Mouse (Mus musculus) embryonic stem cell, embryonic (primary cell): ENCODE data around the gene Kcnb1.

Source experiments
- CTCF ChIA-PET, 4 experiments: fragments of 300-600 bp in 2 of 4; fragments of 350-600 bp in 2 of 4; sonication (Branson Sonifier 250); formaldehyde crosslinking; loops; one replicate each; lab custom pipeline; 2022; ENCODE audit warnings: inconsistent platforms in 2 of 4; lab: Charles Lee
- POLR2A ChIA-PET, 4 experiments: fragments of 300-600 bp in 2 of 4; fragments of 350-600 bp in 2 of 4; sonication (Branson Sonifier 250); formaldehyde crosslinking; loops; one replicate each; lab custom pipeline; 2022; ENCODE audit warnings: antibody characterized with exemption in 4 of 4, inconsistent platforms in 1 of 4; lab: Charles Lee

Kcnb1 gene

GRCm38 (mm10) chr2:167188315-167189207, 1.4 kb downstream of the Kcnb1 start:
- ChIA-PET POLR2A (interaction anchor here in 3 of 4 experiments (0.6 to 1.7 kb wide), 11 partner anchors 8 to 128 kb away, joined by 3 to 4 read pairs (median 3); partner anchors contain the start of gene Znfx1 (in 1 of the 3)), CTCF (interaction anchor here in 2 of 4 experiments (1.1 to 1.3 kb wide), 2 partner anchors 20 to 116 kb away, joined by 3 to 4 read pairs; no protein-coding TSS in a partner anchor)

- POLR2A ChIA-PET: interaction anchor here in 2 of 4 experiments (0.6 to 1.7 kb wide), 5 partner anchors 10 to 144 kb away, joined by 3 to 4 read pairs (median 4); no protein-coding TSS in a partner anchor
Observed at GRCm38 (mm10) chr2:167187119-167187518, 2.8 kb downstream of the Kcnb1 start.

GRCm38 (mm10) chr2:167186544-167186943, 3.4 kb downstream of the Kcnb1 start:
- CTCF ChIA-PET: interaction anchor here in 1 of 4 experiments (1.2 kb wide), 1 partner anchor 92 kb away, joined by 3 read pairs; no protein-coding TSS in a partner anchor
- POLR2A ChIA-PET: interaction anchor here in 2 of 4 experiments (0.8 to 1.0 kb wide), 3 partner anchors 10 to 115 kb away, joined by 3 read pairs; no protein-coding TSS in a partner anchor

More at GRCm38 (mm10) chr2:167187119-167187518, 2.8 kb downstream of the Kcnb1 start:
- CTCF ChIA-PET: interaction anchor here in 1 of 4 experiments (1.2 kb wide), 1 partner anchor 92 kb away, joined by 3 read pairs; no protein-coding TSS in a partner anchor

- CTCF ChIA-PET: interaction anchor here in 1 of 4 experiments (1.2 kb wide), 1 partner anchor 93 kb away, joined by 3 read pairs; no protein-coding TSS in a partner anchor
Observed at GRCm38 (mm10) chr2:167186003-167186402, 4.0 kb downstream of the Kcnb1 start.

GRCm38 (mm10) chr2:167185432-167185831, 4.5 kb downstream of the Kcnb1 start:
- CTCF ChIA-PET: no interaction called here
- POLR2A ChIA-PET: no interaction called here

More at GRCm38 (mm10) chr2:167186003-167186402, 4.0 kb downstream of the Kcnb1 start:
- POLR2A ChIA-PET: interaction anchor here in 2 of 4 experiments (0.8 to 1.0 kb wide), 2 partner anchors 10 to 114 kb away, joined by 3 read pairs; no protein-coding TSS in a partner anchor

GRCm38 (mm10) chr2:167181662-167182389, 8.1 kb downstream of the Kcnb1 start:
- ChIA-PET POLR2A (interaction anchor here in 1 of 4 experiments (1.0 to 1.3 kb wide), 2 partner anchors 9 to 119 kb away, joined by 3 to 5 read pairs; partner anchors contain the start of gene Znfx1), CTCF (interaction anchor here in 1 of 4 experiments (0.7 kb wide), 1 partner anchor 127 kb away, joined by 4 read pairs; no protein-coding TSS in a partner anchor)

- POLR2A ChIA-PET: interaction anchor here in 2 of 4 experiments (0.8 to 1.4 kb wide), 2 partner anchors 41 to 104 kb away, joined by 3 to 5 read pairs; no protein-coding TSS in a partner anchor
- CTCF ChIA-PET: interaction anchor here in 1 of 4 experiments (0.8 kb wide), 1 partner anchor 69 kb away, joined by 3 read pairs; no protein-coding TSS in a partner anchor
Observed at GRCm38 (mm10) chr2:167181096-167181495, 8.9 kb downstream of the Kcnb1 start.

- POLR2A ChIA-PET: interaction anchor here in 2 of 4 experiments (0.6 to 1.4 kb wide), 2 partner anchors 24 to 42 kb away, joined by 3 to 5 read pairs; no protein-coding TSS in a partner anchor
- CTCF ChIA-PET: interaction anchor here in 2 of 4 experiments (0.7 to 1.6 kb wide), 2 partner anchors 108 kb away, joined by 3 to 5 read pairs; no protein-coding TSS in a partner anchor
Observed at GRCm38 (mm10) chr2:167179301-167179700, 10.7 kb downstream of the Kcnb1 start.

GRCm38 (mm10) chr2:167177231-167177641, 12.7 kb downstream of the Kcnb1 start:
- POLR2A ChIA-PET: interaction anchor here in 2 of 4 experiments (0.6 to 2.0 kb wide), 13 partner anchors 9 to 420 kb away, joined by 3 to 7 read pairs (median 3); partner anchors contain the start of gene Znfx1 (in 1 of the 2)
- CTCF ChIA-PET: interaction anchor here in 2 of 4 experiments (1.0 to 1.9 kb wide), 3 partner anchors 36 to 464 kb away, joined by 3 to 5 read pairs (median 4); no protein-coding TSS in a partner anchor

GRCm38 (mm10) chr2:167175284-167175683, 14.7 kb downstream of the Kcnb1 start:
- CTCF ChIA-PET: interaction anchor here in 2 of 4 experiments (0.5 to 0.9 kb wide), 3 partner anchors 63 to 1677 kb away, joined by 3 to 9 read pairs (median 4); no protein-coding TSS in a partner anchor
- POLR2A ChIA-PET: interaction anchor here in 3 of 4 experiments (0.6 to 1.5 kb wide), 7 partner anchors 10 to 1057 kb away, joined by 3 to 5 read pairs (median 4); no protein-coding TSS in a partner anchor

GRCm38 (mm10) chr2:167173051-167173875, 16.7 kb downstream of the Kcnb1 start:
- CTCF ChIA-PET: interaction anchor here in 1 of 4 experiments (1.2 kb wide), 1 partner anchor 61 kb away, joined by 3 read pairs; no protein-coding TSS in a partner anchor

GRCm38 (mm10) chr2:167167515-167168212, 22.3 kb downstream of the Kcnb1 start:
- ChIA-PET POLR2A (interaction anchor here (0.6 to 2.2 kb wide), 6 partner anchors 9 to 105 kb away, joined by 3 to 6 read pairs (median 4); partner anchors contain the start of gene Znfx1 (in 1 of the 4)), CTCF (interaction anchor here in 2 of 4 experiments (0.8 to 0.9 kb wide), 2 partner anchors 21 to 54 kb away, joined by 3 read pairs; no protein-coding TSS in a partner anchor)

More at GRCm38 (mm10) chr2:167173051-167173875, 16.7 kb downstream of the Kcnb1 start:
- POLR2A ChIA-PET: interaction anchor here in 2 of 4 experiments (0.6 to 1.7 kb wide), 8 partner anchors 8 to 422 kb away, joined by 3 to 6 read pairs (median 4); partner anchors contain the start of gene Znfx1 (in 1 of the 2)

GRCm38 (mm10) chr2:167163600-167163999, 26.4 kb downstream of the Kcnb1 start:
- POLR2A ChIA-PET: interaction anchor here in 1 of 4 experiments (1.1 kb wide), 1 partner anchor 92 kb away, joined by 3 read pairs; no protein-coding TSS in a partner anchor
- CTCF ChIA-PET: no interaction called here

- ChIA-PET POLR2A (interaction anchor here in 2 of 4 experiments (1.1 to 1.2 kb wide), 2 partner anchors 61 to 91 kb away, joined by 3 read pairs; no protein-coding TSS in a partner anchor), CTCF (interaction anchor here in 1 of 4 experiments (0.7 kb wide), 1 partner anchor 255 kb away, joined by 3 read pairs; no protein-coding TSS in a partner anchor)
Observed at GRCm38 (mm10) chr2:167163134-167163533, 26.8 kb downstream of the Kcnb1 start.

- ChIA-PET CTCF (interaction anchor here in 1 of 4 experiments (0.7 kb wide), 1 partner anchor 256 kb away, joined by 3 read pairs; no protein-coding TSS in a partner anchor), POLR2A (interaction anchor here in 2 of 4 experiments (1.1 to 1.2 kb wide), 2 partner anchors 61 to 91 kb away, joined by 3 read pairs; no protein-coding TSS in a partner anchor)
Observed at GRCm38 (mm10) chr2:167162516-167163021, 27.4 kb downstream of the Kcnb1 start.
